Mouse (Mus musculus) 3134 (cell line): ENCODE measurements around the gene Myof.

Experiments
- DNase-seq: peaks from one replicate; pipeline ENCODE4 v3.0.0-alpha.2; 2011; ENCODE audit warnings: low spot score; ENCODE audit not compliant: insufficient read length; ENCODE audit errors: extremely low read depth

Gene Myof

GRCm38 (mm10) chr19:38004809-38005380 lies 38.5 kb downstream of the Myof start:
- peak; percentile 69 for DNase-seq

GRCm38 (mm10) chr19:38003671-38004521 lies 39.5 kb downstream of the Myof start:
- DNase-seq: peak; percentile 36

GRCm38 (mm10) chr19:38002816-38003215 lies 40.6 kb downstream of the Myof start:
- DNase-seq: no peak

DNA sequence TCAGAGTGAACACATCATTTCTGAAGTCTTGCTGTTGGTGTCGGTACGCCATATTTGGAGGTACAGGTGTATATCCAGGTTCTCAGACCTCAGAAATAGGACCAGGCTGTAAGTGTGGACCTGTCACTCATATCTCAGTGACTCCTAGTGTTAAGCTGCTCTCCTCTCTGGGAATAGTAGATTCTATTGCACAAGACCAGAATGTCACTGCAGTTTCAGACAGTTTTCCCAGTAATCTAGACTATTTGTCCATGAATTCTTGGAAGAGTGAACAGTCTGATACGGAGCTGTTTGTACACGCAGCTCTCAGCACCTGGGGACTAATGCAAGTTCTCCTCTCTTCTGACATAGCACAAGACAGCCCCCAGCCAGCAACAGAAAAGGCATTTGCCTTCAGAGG lies 42.4 kb downstream of the Myof start:
- DNase-seq: no peak

- no peak for DNase-seq
Measured at GRCm38 (mm10) chr19:37999941-38000340, 43.4 kb downstream of the Myof start.

- no peak for DNase-seq
Measured at GRCm38 (mm10) chr19:37994301-37994700, 49.1 kb downstream of the Myof start.

DNA sequence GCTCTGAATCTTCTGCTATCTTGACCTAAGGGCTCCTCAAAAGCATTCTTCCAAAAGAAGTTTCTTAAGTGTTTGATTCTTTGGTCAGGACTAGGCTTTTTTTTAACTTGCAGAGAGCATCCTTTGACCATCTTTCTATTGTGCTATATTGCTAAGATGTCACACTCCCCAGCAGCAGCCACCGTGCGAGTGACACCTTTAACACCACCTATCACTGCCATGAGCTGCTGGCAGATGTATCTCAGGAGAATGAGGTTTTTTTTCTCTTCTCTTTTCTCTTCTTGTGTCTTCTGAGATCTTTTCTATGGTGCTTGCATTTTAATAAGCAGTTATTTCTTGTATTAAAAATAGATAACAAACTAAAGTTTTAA lies 51.2 kb downstream of the Myof start:
- no peak for DNase-seq

GRCm38 (mm10) chr19:37991399-37992183 lies 51.8 kb downstream of the Myof start:
- DNase-seq: no peak

GRCm38 (mm10) chr19:37989971-37990370 lies 53.4 kb downstream of the Myof start:
- no peak for DNase-seq

DNA sequence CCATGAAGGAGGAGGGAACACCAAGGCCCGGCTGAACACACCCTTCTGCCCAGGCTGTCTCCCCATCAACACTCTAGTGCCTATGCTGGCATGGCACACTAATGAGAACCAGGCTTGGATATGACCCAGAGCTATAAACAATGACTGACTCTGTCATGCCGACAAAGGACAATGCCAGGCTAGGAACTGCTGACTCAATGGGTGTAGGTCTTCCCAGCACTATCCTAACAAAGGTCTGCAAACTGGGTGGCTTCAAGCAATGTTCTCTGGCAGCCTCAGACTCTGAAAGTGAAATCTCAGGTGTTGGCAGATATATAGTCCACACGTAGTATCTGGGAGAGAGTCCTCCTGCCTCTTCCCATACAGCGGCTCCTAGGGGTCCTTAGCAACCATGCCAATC lies 55.2 kb downstream of the Myof start:
- DNase-seq: no peak

DNA sequence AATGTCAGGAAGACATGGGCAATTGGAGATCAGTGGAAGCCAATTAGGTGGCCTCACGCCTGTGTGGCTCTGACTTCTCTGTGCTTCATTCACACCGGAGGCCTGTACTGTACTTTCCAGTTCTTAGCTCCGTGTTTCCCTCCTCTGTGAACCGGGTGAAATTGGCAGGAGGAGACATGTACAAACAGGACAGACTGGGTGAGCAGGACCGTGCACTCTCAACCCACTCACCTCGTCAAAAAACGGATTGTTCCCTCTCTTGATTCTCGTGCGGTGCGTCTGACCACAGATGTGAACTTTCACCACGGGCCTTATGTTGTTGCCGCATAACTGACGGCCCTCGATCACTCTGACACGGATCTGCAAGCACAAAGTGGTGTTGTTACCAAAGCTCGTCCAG lies 57.6 kb downstream of the Myof start:
- DNase-seq: no peak

DNA sequence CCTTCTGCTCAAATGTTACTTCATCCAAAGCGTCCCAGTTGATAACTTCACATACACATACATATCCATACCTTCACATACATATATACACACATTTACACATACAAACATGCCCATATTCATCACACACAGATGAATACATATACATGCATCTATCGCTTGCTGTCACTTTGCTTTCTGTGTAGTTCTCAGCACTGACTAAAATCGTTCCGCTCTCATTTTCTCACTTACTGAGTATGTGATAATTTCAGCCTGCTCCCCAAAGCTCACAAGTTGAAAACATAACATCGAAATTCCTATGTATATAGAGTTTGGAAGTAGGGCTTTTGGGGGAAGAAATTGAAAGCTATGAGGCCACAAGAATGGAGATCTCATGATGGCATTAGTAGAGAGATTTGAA lies 67.4 kb downstream of the Myof start:
- no peak for DNase-seq

GRCm38 (mm10) chr19:37970571-37970970 lies 72.8 kb downstream of the Myof start:
- DNase-seq: no peak

DNA sequence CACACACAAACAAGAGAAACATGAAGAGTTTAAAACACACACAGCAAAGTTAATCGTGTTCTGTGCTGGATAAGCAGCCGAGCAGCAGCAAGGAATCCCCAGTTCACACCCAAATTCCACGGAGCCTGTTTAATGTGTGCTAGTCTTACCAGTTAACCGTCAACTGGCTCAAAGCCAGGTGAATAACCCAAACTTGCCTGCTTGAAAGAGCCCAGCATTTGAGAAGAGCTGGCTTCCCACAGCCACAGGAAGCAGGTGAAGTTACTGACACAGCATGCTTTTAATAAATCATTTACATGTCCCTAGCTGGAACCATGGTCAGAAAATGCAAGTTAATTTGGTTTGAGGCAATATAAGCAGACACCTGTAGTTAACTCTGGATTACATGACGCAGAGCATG lies 73.4 kb downstream of the Myof start:
- no peak for DNase-seq

DNA sequence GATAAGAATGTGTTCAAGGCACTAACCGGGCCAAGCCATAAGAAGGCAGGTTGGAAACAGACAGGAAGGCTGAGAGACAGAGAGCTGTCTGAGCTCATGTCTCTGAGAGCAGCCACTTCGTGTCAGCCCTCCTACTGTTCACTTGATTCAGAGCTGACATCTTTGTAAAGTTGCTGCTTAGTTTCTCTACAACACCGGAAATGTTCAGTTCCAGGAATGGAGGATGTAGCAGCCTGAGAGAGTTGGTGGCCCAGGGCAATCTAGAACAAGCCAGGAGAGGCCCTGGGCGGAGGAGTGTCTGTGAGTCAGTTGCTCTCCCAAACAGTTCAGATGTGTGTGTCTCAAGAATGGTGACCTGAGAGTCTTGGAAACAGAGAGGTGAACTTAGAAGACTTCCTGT lies 77.5 kb downstream of the Myof start:
- no peak for DNase-seq

GRCm38 (mm10) chr19:37963421-37963820 lies 80.0 kb downstream of the Myof start:
- no peak for DNase-seq

DNA sequence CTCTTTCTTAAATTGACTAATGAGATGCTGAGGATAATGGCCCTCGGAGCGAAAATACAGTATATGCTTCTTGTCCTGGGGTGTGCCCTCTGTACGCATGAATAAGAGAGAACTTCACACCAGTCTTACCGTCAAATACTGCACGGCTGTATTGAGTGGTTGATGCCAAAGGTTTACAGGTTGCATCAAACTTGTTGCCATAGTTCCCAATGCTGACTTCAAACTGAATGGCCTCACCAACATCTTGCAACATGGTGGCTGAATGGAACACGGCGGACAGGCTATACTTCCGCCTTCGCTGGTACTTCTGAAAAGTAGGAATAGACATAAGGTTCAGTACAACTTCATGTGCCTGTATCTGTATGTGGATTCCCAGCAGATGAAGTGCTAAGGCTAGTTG lies 82.6 kb downstream of the Myof start:
- DNase-seq: no peak

GRCm38 (mm10) chr19:37959543-37960215 lies 83.7 kb downstream of the Myof start:
- DNase-seq: peak; percentile 57

DNA sequence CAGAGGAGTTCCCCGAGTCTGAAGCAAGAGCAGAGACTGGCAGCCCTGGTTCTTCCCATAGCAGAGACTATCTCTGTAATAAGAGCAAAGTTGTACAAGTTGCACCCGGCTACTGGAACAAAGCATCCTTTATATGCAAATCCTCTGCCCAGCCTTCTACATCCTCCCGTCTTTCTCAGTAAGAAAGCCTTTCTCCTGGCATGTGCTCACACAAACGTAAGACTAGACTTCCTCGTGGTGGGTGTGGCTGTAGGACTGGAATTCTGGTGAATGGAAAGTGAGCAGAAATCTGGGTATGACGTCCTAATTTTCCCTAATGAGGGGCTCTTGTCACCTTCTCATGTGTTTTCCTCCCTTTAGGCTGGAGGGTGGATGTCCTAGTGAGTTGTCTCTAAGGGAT lies 84.3 kb downstream of the Myof start:
- DNase-seq: no peak

- DNase-seq: peak; percentile 15
Measured at GRCm38 (mm10) chr19:37957256-37957655, 86.1 kb downstream of the Myof start.

GRCm38 (mm10) chr19:37956006-37956405 lies 87.4 kb downstream of the Myof start:
- DNase-seq: peak; percentile 72
